12 mouse cellular contexts compared by ENCODE assay signal in genomic region chr13:44339061-44339741, GRCm38 (mm10).
DNase-seq lines count a peak whose midpoint lies in the region; ATAC-seq and TF ChIP-seq lines count a peak whose summit lies in the region.
"Had no signal": no experiment of that assay in that cellular context is flagged by ENCODE, and none has a peak within 500 bp of the region (broad histone marks: within the 10 kb centered on the region; RNA-seq: fewer than 3 reads in every experiment).

No protein-coding gene starts in this region.

- H3K27ac ChIP-seq in hindbrain, embryonic 10.5 days: no peak overlapping the region
- no peak overlapping the region for H3K27ac ChIP-seq in hindbrain, embryonic 11.5 days (ENCODE audit: low read depth, low read length)
- H3K27ac ChIP-seq in liver, embryonic 11.5 days (ENCODE audit: low read depth, low read length): no peak overlapping the region
- H3K27ac ChIP-seq: hindbrain, postnatal 0 days; limb, embryonic 15.5 days; midbrain, embryonic 15.5 days had no signal

- H3K9ac ChIP-seq in hindbrain, embryonic 11.5 days (ENCODE audit: low read depth, low read length): no peak overlapping the region
- no peak overlapping the region for H3K9ac ChIP-seq in liver, embryonic 11.5 days (ENCODE audit: low read depth, low read length)
- H3K9ac ChIP-seq: limb, embryonic 15.5 days; midbrain, embryonic 15.5 days had no signal

- TF ChIP-seq CTCF in brain, embryonic 14.5 days (IDR thresholded peaks at IDR 0.05; ENCODE audit: borderline replicate concordance, extremely low read depth, insufficient read depth, insufficient read length): no peak

- peaks cover 16% of the 10 kb centered on the region for H3K4me1 ChIP-seq in hindbrain, embryonic 10.5 days (replicated peaks)
- no peaks in the 10 kb centered on the region for H3K4me1 ChIP-seq in hindbrain, embryonic 11.5 days (replicated peaks; ENCODE audit: control insufficient read depth, insufficient read depth, low read length)
- peaks cover 10% of the 10 kb centered on the region for H3K4me1 ChIP-seq in liver, embryonic 11.5 days (replicated peaks; ENCODE audit: control insufficient read depth, insufficient read depth, low read length)

- H3K9me3 ChIP-seq in hindbrain, embryonic 10.5 days: 0 out of 2 replicates have a peak, but pooled peaks cover 7% of the 10 kb centered on the region
- H3K9me3 ChIP-seq in hindbrain, embryonic 11.5 days (ENCODE audit: control insufficient read depth, low read length): no peaks in the 10 kb centered on the region
- no peaks in the 10 kb centered on the region for H3K9me3 ChIP-seq in liver, embryonic 11.5 days (ENCODE audit: control insufficient read depth, low read length)
- H3K9me3 ChIP-seq: limb, embryonic 15.5 days; midbrain, embryonic 15.5 days had no signal

- 46% methylated on average over 6 of the region's 6 CpGs for WGBS in hindbrain, embryonic 10.5 days
- 53% methylated on average over 6 of the region's 6 CpGs for WGBS in hindbrain, embryonic 11.5 days
- 25% methylated on average over 6 of the region's 6 CpGs for WGBS in liver, embryonic 11.5 days

- peak; percentile 13 for DNase-seq in hindbrain, embryonic 10.5 days (ENCODE audit: low spot score)
- no peak for DNase-seq in hindbrain, embryonic 11.5 days (ENCODE audit: low spot score)
- peak; percentile 34 for DNase-seq in brain, embryonic 14.5 days (ENCODE audit: low read depth)
- DNase-seq in liver, embryonic 11.5 days (ENCODE audit: low spot score): no peak
- peak; percentile 39 for DNase-seq in lung, postnatal 36 days
- no peak for DNase-seq in urinary bladder, postnatal 36 days (ENCODE audit: low spot score in 2 of 2)
- DNase-seq: cerebellum, adult 18-20 months; gastrocnemius, postnatal 36 days had no signal

- peaks cover 39% of the 10 kb centered on the region for H3K27me3 ChIP-seq in hindbrain, embryonic 10.5 days (ENCODE audit: insufficient read depth, poor library complexity, severe bottlenecking)
- no peaks in the 10 kb centered on the region for H3K27me3 ChIP-seq in hindbrain, embryonic 11.5 days (ENCODE audit: control insufficient read depth, insufficient read depth, low read length)
- no peaks in the 10 kb centered on the region for H3K27me3 ChIP-seq in liver, embryonic 11.5 days (replicated peaks; ENCODE audit: control insufficient read depth, insufficient read depth, low read length)
- H3K27me3 ChIP-seq: limb, embryonic 15.5 days; midbrain, embryonic 15.5 days had no signal

- H3K4me3 ChIP-seq in hindbrain, embryonic 10.5 days: no peak overlapping the region
- no peak overlapping the region for H3K4me3 ChIP-seq in hindbrain, embryonic 11.5 days (ENCODE audit: low read depth, low read length)
- no peak overlapping the region for H3K4me3 ChIP-seq in liver, embryonic 11.5 days (ENCODE audit: low read depth, low read length)
- H3K4me3 ChIP-seq: limb, embryonic 15.5 days; midbrain, embryonic 15.5 days had no signal

- ATAC-seq in hindbrain, embryonic 11.5 days (ENCODE audit: low FRiP score): no peak
- peak; percentile 51 for ATAC-seq in liver, embryonic 11.5 days (replicated peaks; ENCODE audit: low FRiP score)
- ATAC-seq in inflammation-experienced regulatory T-cells, adult 6 months: no peak
- ATAC-seq: hindbrain, postnatal 0 days; midbrain, embryonic 15.5 days had no signal

- no peak for TF ChIP-seq POLR2A in brain, embryonic 14.5 days (IDR thresholded peaks at IDR 0.05; ENCODE audit: borderline replicate concordance, extremely low read depth, insufficient read depth, insufficient read length, poor library complexity, severe bottlenecking)

- H3K4me2 ChIP-seq in hindbrain, embryonic 11.5 days (replicated peaks; ENCODE audit: low read depth, low read length): no peak overlapping the region
- H3K4me2 ChIP-seq in liver, embryonic 11.5 days: no peak overlapping the region
- H3K4me2 ChIP-seq: limb, embryonic 15.5 days; midbrain, embryonic 15.5 days had no signal

- no peaks in the 10 kb centered on the region for H3K36me3 ChIP-seq in hindbrain, embryonic 10.5 days
- no peaks in the 10 kb centered on the region for H3K36me3 ChIP-seq in hindbrain, embryonic 11.5 days (ENCODE audit: control insufficient read depth, insufficient read depth, low read length)
- no peaks in the 10 kb centered on the region for H3K36me3 ChIP-seq in liver, embryonic 11.5 days (ENCODE audit: control insufficient read depth, insufficient read depth, low read length)
- H3K36me3 ChIP-seq: limb, embryonic 15.5 days; midbrain, embryonic 15.5 days had no signal

Comparison
In these comparisons a context has a peak if more than half of its experiments do, and no peak if none do; other contexts are left out.
1. DNase-seq: peak in hindbrain, embryonic 10.5 days (single experiment), brain, embryonic 14.5 days (single experiment) and lung, postnatal 36 days (single experiment); none in hindbrain, embryonic 11.5 days (single experiment), liver, embryonic 11.5 days (single experiment) and urinary bladder, postnatal 36 days (0 of 2).